Mouse (Mus musculus) splenic B cell, adult 2 months (primary cell): ENCODE results near the gene Xxylt1.

Experiments used
- DNase-seq: peaks from one replicate; pipeline ENCODE4 v3.0.0-alpha.2; 2011; ENCODE audit warnings: low read depth, low spot score
- H3K27me3 ChIP-seq: 2 replicates; pipeline ENCODE4 v1.6.1; 2012; ENCODE audit warnings: mild to moderate bottlenecking, low read length, moderate library complexity, mixed read lengths; ENCODE audit not compliant: control insufficient read depth, poor library complexity, insufficient read depth, severe bottlenecking
- H3K36me3 ChIP-seq: 2 replicates; pipeline ENCODE4 v1.6.1; 2012; ENCODE audit warnings: mild to moderate bottlenecking, low read length, moderate library complexity, mixed read lengths; ENCODE audit not compliant: control insufficient read depth, poor library complexity, insufficient read depth, severe bottlenecking

The Xxylt1 gene

DNA sequence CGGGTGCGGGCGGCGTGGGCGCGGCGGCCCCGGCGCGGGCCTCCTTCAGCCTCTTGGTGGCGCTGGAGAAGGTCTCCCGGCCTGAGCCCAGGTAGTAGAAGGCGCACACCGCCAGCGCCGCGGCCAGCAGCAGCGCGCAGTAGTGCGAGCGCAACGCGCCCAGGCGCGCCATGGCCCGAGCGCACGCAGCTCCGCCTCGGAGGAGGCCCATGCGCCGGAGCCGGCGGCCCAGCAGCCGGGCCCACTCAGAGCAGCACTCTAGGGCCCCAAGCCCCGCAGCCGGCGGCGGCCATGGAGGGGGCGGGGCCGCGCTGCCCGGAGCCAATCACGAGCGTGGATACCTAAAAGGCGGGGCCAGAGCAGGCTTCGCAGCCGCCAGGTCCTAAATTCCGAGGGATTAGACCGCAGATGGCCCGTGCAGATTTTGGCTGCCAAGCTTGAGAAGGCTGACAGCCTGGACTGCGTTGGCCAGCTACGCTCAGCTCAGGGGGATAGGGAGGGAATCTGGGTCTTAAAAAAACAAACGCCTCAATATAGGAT lies at the start of gene Xxylt1:
Gene Xxylt1 (minus strand): TSS at position 308 of the 540 bp plus-strand sequence.
- Histone ChIP-seq H3K36me3 (no peaks in the 10 kb centered on the region), H3K27me3 (no peaks in the 10 kb centered on the region)
- peak; percentile 94 for DNase-seq

DNA sequence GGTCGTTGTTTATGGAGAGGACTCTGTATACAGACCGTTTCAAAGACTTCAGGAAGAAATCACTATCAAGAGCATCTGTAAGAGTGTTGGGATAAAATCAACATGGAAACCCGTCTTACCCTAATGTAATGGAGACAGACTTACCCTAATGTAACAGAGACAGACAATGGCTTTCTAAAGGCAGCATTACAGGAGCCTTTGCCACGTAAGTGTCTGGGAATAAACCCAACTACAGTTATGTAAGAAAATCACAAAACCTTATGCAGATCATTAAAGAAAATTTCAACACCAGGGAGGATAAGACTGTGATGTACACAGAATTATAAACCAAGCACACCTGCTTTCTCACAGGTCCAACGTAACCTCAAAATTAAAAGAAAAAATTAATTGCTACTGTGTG lies 46.9 kb upstream of the Xxylt1 start:
- Histone ChIP-seq H3K36me3 (peaks cover 2% of the 10 kb centered on the region), H3K27me3 (no peaks in the 10 kb centered on the region)
- DNase-seq: no peak

DNA sequence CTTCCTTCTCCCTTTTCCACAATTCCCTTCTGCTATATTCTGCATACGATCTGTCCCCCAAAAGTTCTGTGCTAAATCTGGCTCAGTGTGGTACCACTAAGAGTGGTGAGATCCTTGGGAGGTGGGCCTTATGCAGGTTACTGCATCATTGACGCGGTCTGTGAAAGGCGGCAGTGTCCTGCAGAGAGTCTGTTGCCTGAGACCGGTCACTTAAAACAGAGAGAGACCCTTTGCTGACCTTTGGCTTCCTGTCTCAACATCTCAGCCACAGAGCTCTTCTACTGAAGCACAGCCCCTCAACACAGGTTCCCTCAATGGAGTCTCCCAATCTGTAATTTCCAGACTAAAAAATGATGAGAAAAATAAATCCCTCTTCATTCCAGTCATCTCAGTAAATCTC lies 43.8 kb upstream of the Xxylt1 start:
- DNase-seq: no peak
- Histone ChIP-seq H3K27me3 (no peaks in the 10 kb centered on the region), H3K36me3 (peaks cover 6% of the 10 kb centered on the region)

DNA sequence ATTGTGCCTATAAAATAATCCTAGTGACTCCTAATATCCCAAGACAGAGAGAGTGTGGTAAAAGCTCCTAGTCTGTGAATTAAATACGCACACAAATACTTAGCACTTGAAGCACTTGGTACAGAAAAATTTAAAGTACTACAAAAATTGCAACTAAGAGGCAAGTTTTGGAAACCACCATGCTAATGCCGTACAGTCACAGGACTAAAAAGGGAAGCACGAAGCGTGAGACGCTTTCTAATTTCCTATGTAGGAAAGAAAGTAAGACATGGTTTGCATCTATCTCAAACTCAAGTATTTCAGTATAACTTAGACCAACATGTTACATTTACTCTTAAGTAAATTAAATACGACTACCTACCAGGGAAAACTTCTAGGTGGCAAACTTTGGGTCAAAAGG lies 40.4 kb upstream of the Xxylt1 start:
- Histone ChIP-seq H3K27me3 (no peaks in the 10 kb centered on the region), H3K36me3 (peaks cover 11% of the 10 kb centered on the region)
- no peak for DNase-seq

DNA sequence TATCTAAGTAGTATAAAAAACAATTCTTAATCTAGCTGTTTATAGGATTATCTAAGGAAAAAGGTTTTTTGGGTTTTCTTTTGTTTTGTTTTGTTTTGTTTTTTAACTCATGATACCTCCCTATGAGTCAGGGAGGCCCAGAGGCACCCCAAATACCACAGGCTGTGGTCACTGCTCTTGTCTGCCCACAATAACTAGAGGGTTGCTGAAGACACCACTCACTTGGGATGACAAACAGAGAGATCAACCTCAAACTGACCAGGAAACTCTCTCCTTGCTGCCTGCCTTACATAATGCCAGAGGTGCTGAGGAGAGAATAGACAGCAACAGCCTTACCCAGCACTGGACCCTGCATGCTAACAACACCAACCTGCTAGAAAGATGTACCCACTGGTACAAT lies 32.4 kb upstream of the Xxylt1 start:
- no peak for DNase-seq
- peaks cover 29% of the 10 kb centered on the region for H3K36me3 ChIP-seq
- no peaks in the 10 kb centered on the region for H3K27me3 ChIP-seq

DNA sequence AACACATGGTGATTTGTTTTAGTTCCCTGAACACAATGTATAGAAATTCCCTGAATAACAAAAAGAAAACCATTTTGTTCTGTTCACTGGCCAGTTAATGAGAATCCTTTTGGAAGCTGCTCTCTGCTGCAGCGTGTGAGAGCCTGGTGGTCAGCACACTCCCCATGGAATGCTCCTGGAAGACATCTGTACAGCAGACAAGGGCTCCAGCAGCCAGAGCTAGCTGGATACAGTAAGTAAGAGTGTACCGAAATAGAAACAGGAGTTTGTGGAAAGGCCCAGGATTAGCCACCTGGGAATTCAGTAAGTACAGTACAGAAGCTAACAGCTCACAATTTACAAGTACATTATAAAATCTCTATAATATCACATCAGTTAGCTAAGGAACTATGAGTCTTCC lies 20.1 kb upstream of the Xxylt1 start:
- no peak for DNase-seq
- Histone ChIP-seq H3K36me3 (peaks cover 19% of the 10 kb centered on the region), H3K27me3 (no peaks in the 10 kb centered on the region)

DNA sequence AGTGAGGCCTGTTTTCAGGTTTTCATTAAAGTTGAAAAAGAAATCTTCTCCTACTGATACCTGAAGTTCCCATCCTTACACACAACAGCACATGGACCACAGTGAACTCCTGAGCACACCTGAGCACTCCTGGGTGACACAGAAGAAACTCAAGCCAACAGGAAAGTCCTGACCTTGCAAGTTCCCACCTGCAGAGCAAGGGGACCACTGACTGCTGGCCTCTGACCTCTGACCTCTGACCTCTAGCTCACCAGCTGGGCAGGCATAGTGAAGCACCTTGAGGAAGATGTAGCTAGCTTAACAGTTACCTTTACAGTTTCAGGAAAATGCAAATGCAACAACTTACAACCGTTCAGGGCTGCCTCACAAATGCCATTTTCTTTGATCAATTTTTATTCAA lies 18.7 kb upstream of the Xxylt1 start:
- no peak for DNase-seq
- Histone ChIP-seq H3K27me3 (no peaks in the 10 kb centered on the region), H3K36me3 (peaks cover 17% of the 10 kb centered on the region)

DNA sequence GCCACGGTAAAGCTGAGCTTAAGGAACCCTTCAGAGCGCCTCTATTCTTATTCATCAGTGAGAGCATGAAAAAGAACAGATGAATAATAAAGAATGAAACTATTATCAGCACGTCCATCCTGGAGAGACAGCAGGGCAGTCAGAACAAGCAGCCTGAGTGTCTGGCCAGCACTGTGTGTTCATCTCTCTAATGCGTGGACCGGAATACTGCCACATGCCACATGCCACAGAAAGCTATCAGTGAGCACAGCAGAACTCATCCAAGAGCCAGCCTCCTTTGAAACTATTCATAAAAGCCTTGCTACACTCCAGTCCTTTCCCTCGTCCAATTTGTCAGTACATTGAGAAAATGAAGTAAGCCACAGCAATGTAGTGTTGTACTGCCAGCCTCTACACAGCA lies 12.8 kb upstream of the Xxylt1 start:
- DNase-seq: no peak
- H3K27me3 ChIP-seq: no peaks in the 10 kb centered on the region
- no peaks in the 10 kb centered on the region; the same call in 1 of the 2 replicates for H3K36me3 ChIP-seq

DNA sequence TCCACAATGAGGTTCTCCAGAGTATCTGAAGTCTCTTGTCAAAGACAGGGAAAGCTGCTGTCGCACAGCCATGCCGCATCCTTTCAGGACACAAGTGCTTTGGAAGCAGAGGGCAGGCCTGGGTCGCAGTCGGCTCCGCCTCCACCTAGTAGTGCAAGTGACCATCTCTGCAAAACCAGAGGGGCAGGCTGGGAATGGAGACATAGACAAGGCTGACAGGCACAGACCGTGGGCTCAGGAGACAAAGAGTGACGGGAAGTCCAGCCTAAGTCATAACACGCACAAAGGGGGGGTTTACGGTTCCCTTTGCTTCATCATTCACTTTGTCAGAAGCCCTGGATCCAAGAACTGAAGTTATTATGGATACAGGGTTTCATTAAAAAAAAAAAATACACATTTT lies 12.0 kb upstream of the Xxylt1 start:
- H3K27me3 ChIP-seq: no peaks in the 10 kb centered on the region
- no peak for DNase-seq
- H3K36me3 ChIP-seq: no peaks in the 10 kb centered on the region; the same call in 1 of the 2 replicates

DNA sequence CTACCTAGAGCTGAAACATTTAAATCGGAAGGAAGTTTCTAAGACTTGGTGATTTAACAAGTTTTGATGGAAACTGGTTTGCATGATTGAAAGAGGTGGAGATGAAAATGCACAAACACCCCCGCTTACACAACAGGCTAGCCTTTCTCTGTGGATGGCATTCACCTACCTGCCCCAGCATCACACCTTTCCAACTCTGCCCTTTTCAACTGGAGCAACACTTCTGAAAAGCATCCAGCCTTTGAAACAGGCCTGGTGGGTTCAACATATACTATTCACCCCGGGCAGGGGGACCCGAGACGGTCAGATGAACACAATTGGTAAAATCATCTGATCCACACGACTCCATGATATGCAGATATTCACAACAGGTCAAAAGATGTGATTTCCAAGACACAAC lies 659 bp upstream of the Xxylt1 start:
- no peak for DNase-seq
- Histone ChIP-seq H3K36me3 (no peaks in the 10 kb centered on the region), H3K27me3 (no peaks in the 10 kb centered on the region)

DNA sequence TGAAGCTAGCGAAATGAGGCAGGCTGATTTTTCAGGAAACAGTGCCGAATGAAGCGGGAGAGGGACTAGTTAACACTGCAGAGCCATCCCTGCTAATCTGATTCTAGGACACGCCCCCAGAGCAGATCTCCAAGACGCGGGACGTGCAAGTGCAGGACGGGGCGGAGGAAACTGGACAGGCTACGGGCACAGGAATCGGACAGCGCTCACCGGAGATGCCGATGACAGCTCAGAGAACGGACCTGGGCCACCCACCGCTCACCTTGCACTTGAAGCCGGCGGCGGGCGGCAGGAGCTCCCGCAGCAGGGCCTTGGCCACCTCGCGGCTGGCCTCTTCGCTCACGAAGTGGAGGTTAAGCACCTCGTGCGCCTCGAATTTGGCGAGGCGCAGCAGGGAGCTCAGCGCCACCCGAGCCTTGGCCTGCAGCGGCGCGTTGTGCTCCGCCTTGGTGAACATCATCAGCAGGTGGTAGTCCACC lies 620 bp downstream of the Xxylt1 start:
- 0 out of 2 replicates have a peak, but pooled peaks cover 2% of the 10 kb centered on the region for H3K36me3 ChIP-seq
- no peak for DNase-seq

DNA sequence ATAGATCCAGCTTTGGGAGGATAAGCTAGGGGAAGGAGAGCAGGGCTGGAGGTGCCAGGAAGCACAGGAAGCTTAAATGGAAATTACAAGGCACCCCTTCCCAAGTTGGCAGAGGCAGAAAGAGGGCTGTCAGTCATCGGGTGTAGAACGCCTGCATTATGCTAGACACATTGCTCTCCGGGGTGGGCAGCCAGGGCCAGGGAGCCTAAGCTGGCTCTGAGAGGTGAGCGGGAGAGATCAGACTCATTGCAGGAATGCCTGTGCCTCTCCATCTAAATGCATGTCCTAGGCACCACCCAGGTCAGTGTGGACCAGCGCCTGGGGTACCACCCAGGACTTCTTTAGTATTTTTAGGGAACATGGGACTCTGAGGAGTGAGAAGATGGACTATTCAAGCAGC lies 3.8 kb downstream of the Xxylt1 start:
- Histone ChIP-seq H3K27me3 (no peaks in the 10 kb centered on the region), H3K36me3 (0 out of 2 replicates have a peak, but pooled peaks cover 2% of the 10 kb centered on the region)
- no peak for DNase-seq

More for the DNA sequence above, 620 bp downstream of the Xxylt1 start:
- no peaks in the 10 kb centered on the region for H3K27me3 ChIP-seq

DNA sequence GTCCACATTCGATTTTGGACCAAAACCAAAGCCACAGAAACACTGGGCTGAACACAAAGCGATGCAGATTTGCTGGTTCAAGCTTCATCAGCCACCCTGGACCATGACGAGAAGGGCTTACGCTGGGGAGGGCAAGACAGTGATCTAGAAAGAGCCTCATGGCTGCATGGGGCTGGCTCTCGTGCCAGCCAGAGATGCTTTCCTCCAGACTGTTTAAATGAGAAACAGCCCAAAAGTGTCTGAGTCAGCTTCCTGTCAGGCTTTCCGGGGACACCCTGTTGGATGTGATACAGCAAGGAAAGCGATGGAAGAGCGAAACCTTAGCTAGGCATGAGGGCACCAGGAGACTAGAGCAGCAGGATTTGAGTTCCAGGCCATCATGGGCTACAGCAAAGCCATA lies 4.8 kb downstream of the Xxylt1 start:
- Histone ChIP-seq H3K27me3 (no peaks in the 10 kb centered on the region), H3K36me3 (0 out of 2 replicates have a peak, but pooled peaks cover 3% of the 10 kb centered on the region)
- DNase-seq: no peak

DNA sequence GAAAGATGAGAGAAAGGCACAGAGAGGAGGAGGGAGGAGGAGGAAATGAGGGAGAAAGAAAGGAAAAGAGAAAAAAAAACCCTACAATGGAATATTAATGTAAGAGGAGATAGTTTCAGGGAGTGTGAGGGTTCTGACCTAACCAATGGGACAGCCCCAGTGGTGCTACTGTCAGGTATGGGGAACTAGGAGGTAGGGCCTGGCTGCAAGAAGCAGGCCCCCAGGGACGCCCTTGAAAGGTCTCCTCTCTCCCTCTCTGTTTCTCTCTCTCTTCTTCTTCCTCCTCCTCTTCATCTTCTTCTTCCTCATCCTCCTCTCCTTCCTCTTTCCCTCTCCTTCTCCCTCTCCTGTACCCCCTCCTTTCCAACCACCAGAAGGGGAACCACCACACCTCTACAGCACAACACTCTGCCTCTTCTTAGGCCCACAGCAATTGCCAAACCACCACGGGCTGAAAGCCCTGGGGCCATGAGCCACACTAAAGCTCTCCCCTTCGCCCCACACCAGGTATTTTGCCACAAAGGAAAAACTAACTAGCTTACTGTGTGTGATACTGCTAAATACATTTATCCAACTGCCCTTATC lies 6.8 kb downstream of the Xxylt1 start:
- peak; percentile 49 for DNase-seq
- Histone ChIP-seq H3K36me3 (0 out of 2 replicates have a peak, but pooled peaks cover 3% of the 10 kb centered on the region), H3K27me3 (no peaks in the 10 kb centered on the region)

DNA sequence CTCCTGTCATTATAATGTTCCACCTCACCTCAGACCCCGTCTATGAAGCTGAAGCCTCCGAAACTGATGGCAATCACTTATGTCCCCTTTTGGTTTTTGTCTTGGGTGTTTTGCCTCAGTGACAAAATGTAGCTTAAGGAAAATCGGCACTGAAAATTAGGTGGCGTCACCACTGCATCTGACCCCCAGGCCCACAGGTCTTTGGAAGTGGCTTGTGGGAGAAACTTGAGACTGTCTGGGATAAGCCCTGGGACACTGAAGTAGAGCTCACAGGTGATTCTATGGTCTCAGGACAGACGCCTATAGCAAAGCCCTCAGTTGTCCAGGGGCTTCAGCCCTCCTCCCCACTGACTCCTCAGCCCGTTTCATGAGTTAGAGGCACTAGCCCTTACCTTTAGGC lies 9.5 kb downstream of the Xxylt1 start:
- H3K27me3 ChIP-seq: no peaks in the 10 kb centered on the region
- DNase-seq: no peak
- 0 out of 2 replicates have a peak, but pooled peaks cover 3% of the 10 kb centered on the region for H3K36me3 ChIP-seq
